Mouse (Mus musculus): ENCODE results near the gene Dusp6.

Gene Dusp6

DNA sequence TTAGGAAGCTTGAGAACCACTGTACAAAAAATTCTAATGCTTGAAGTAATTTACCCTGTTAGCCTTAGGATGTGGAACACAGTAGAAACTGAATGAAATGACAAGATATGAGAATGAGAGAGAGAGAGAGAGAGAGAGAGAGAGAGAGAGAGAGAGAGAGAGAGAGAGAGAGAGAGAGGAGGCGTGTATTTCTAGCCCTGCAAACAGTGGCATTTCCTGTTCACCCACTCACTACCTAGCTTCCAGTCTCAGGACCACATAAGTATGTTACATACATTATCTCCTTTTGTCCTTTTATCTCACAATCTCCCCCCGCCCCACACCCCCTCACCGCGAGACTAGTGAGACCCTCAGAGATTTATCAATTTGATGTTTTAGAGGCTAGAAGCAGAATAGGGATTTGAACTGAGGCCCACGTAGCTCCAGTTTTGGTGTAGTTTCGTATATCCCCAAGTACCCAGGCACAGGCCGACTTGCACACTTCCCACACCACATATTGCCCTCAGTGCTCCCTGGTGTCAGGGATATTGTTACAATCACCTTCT, 21.7 kb upstream of the Dusp6 start:
- no peak for DNase-seq (ENCODE audit: low read depth, low spot score)
- H3K36me3 ChIP-seq (ENCODE audit: control insufficient read depth, insufficient read depth, low read length, poor library complexity, severe bottlenecking), result no peaks in the 10 kb centered on the region
- H3K27me3 ChIP-seq (ENCODE audit: control insufficient read depth, insufficient read depth, low read length, poor library complexity, severe bottlenecking), result no peaks in the 10 kb centered on the region

GRCm38 (mm10) chr10:99241829-99242711, 21.0 kb upstream of the Dusp6 start:
- Histone ChIP-seq H3K36me3 (ENCODE audit: control insufficient read depth, insufficient read depth, low read length, poor library complexity, severe bottlenecking) (no peaks in the 10 kb centered on the region), H3K27me3 (ENCODE audit: control insufficient read depth, insufficient read depth, low read length, poor library complexity, severe bottlenecking) (no peaks in the 10 kb centered on the region)
- peak; percentile 41 for DNase-seq (ENCODE audit: low read depth, low spot score)

- Histone ChIP-seq H3K36me3 (ENCODE audit: control insufficient read depth, insufficient read depth, low read length, poor library complexity, severe bottlenecking) (no peaks in the 10 kb centered on the region), H3K27me3 (ENCODE audit: control insufficient read depth, insufficient read depth, low read length, poor library complexity, severe bottlenecking) (no peaks in the 10 kb centered on the region)
- DNase-seq (ENCODE audit: low read depth, low spot score), result no peak
These were observed 20.3 kb upstream of the Dusp6 start for GRCm38 (mm10) chr10:99242721-99243120.

DNA sequence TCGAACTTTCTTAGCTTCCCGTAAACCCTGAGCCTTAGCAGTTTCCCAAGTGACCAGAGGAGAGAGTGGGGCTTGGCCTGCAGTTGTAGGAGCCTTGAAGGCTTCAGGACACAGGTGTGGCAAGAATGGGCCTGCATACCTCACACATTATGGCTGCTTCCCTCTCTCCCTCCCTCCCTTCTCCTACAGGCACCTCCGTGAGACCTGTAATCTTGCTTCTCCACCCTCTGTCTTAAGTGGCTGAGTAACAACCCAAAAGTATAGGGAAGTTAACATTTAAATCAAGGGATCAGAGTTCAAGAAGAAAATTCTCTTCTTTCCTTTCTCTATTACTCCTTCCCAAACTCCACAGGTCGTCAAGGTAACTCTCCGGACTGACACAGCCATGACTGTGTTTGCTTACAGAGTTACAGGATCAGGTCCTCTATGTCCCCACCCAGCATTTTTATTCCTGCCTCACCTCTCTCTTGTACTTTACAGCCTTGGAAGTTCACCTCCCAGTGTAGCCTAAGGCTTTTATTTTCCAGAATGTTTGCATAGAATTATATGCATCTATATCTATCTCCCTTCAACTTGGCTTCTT, 19.0 kb upstream of the Dusp6 start:
- no peak for DNase-seq (ENCODE audit: low read depth, low spot score)
- no peaks in the 10 kb centered on the region for H3K27me3 ChIP-seq (ENCODE audit: control insufficient read depth, insufficient read depth, low read length, poor library complexity, severe bottlenecking)
- H3K36me3 ChIP-seq (ENCODE audit: control insufficient read depth, insufficient read depth, low read length, poor library complexity, severe bottlenecking), result no peaks in the 10 kb centered on the region

DNA sequence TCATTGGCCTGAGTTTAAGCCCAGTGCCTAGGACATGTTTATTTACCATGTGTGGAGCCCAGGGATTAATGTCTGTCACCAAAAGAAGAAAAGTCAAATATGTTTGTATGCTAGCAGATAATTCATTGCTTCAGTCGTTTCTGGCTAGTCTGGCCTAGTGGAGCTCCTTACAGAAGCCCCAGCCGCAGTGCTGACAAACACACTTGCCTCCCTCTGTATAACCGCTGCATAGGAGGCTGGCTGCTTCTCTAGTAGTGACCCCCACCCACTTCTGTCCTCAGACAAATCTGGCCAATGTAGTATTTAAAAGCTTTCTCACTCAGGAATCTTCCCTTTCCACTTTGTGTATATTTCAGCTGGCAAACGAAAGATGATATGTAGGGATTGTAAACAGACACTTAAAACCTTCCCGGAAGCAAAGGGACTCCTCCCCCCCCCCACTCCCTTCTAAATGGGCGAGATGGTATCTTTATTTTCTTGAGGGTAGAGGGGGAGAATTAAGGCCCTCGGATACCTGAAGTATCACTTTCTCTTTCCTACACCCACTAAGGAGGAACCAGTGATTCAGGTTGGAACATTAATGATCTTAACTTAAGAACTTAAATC, 18.3 kb upstream of the Dusp6 start:
- no peak for DNase-seq (ENCODE audit: low read depth, low spot score)
- no peaks in the 10 kb centered on the region for H3K36me3 ChIP-seq (ENCODE audit: control insufficient read depth, insufficient read depth, low read length, poor library complexity, severe bottlenecking)
- H3K27me3 ChIP-seq (ENCODE audit: control insufficient read depth, insufficient read depth, low read length, poor library complexity, severe bottlenecking), result no peaks in the 10 kb centered on the region

DNA sequence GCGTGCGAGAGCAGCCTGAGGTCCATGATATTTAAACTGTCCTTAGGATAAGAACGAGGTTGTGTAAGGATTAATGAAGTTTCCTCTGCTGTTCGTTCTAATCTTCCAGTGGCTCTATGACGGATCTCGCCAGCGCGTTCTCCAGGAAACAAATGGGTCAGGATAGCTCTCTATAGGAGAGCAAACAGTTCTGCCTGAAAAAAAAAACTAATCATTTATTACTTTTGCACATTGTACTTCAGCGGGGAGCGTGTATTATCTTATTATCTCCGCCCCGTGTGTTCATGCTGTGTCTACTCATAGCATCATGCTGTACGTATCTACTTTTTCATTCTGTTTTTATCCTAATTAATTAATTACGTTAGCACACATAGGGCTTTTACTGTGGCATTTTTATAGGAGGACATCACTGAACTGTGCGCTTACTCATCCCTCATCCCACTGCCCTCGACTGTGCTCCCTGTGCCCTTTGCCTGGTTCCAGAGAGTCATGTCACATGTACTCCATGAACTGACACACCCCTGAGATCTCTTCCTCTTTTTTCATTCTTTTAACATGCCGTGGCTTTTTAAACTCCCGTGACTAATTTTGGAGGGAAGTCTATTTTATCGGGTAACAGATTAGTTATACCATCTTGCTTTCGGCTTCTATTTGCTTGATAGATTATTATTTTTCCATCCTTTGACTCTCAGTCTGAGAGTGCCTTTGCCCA, 16.1 kb upstream of the Dusp6 start:
- no peaks in the 10 kb centered on the region for H3K27me3 ChIP-seq (ENCODE audit: control insufficient read depth, insufficient read depth, low read length, poor library complexity, severe bottlenecking)
- no peaks in the 10 kb centered on the region for H3K36me3 ChIP-seq (ENCODE audit: control insufficient read depth, insufficient read depth, low read length, poor library complexity, severe bottlenecking)
- DNase-seq (ENCODE audit: low read depth, low spot score), result no peak

DNA sequence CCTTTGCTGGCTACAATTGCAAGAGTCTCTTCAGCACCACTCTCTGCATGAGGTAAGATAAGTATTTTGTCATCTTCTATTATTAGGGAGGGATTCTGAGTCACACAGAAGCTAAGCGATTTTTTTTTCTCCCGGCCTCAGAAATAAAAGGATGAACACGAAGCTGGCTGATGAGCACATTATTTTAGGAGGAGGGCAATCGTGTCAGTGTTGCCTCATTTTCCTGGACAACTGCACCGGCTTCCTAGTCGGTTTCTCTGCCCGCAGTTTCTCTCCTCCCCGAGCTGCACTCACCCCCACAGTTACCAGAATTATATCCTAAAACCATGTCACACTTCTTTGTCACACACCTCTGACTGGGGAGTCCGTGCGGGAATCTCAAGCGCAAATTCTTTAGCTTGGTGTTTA, 12.2 kb upstream of the Dusp6 start:
- Histone ChIP-seq H3K36me3 (ENCODE audit: control insufficient read depth, insufficient read depth, low read length, poor library complexity, severe bottlenecking) (no peaks in the 10 kb centered on the region), H3K27me3 (ENCODE audit: control insufficient read depth, insufficient read depth, low read length, poor library complexity, severe bottlenecking) (no peaks in the 10 kb centered on the region)
- no peak for DNase-seq (ENCODE audit: low read depth, low spot score)

GRCm38 (mm10) chr10:99253412-99253811, 9.6 kb upstream of the Dusp6 start:
- DNase-seq (ENCODE audit: low read depth, low spot score), result no peak
- Histone ChIP-seq H3K36me3 (ENCODE audit: control insufficient read depth, insufficient read depth, low read length, poor library complexity, severe bottlenecking) (no peaks in the 10 kb centered on the region), H3K27me3 (ENCODE audit: control insufficient read depth, insufficient read depth, low read length, poor library complexity, severe bottlenecking) (no peaks in the 10 kb centered on the region)

GRCm38 (mm10) chr10:99255830-99256570, 7.0 kb upstream of the Dusp6 start:
- Histone ChIP-seq H3K27me3 (ENCODE audit: control insufficient read depth, insufficient read depth, low read length, poor library complexity, severe bottlenecking) (no peaks in the 10 kb centered on the region), H3K36me3 (ENCODE audit: control insufficient read depth, insufficient read depth, low read length, poor library complexity, severe bottlenecking) (no peaks in the 10 kb centered on the region)
- no peak for DNase-seq (ENCODE audit: low read depth, low spot score)

DNA sequence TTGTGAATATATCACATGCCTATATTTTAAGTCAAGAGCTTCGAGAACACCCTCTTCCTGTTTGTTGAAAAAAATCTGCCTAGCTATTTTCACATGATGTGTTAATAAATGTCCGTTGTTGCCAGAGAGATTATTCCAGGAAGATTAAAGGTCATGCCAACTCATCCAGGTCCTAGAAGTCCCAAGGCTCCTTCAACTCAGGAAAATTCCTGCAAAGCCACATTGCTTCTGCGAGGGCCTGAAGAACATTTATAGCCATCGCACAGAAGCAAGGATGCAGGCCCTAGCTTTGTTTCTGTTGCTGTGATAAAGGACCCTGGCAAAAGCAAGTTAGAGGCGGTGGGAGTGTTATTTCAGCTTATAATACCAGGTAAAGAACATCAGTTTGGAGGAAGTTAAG, 5.5 kb upstream of the Dusp6 start:
- Histone ChIP-seq H3K27me3 (ENCODE audit: control insufficient read depth, insufficient read depth, low read length, poor library complexity, severe bottlenecking) (no peaks in the 10 kb centered on the region), H3K36me3 (ENCODE audit: control insufficient read depth, insufficient read depth, low read length, poor library complexity, severe bottlenecking) (no peaks in the 10 kb centered on the region)
- DNase-seq (ENCODE audit: low read depth, low spot score), result no peak

DNA sequence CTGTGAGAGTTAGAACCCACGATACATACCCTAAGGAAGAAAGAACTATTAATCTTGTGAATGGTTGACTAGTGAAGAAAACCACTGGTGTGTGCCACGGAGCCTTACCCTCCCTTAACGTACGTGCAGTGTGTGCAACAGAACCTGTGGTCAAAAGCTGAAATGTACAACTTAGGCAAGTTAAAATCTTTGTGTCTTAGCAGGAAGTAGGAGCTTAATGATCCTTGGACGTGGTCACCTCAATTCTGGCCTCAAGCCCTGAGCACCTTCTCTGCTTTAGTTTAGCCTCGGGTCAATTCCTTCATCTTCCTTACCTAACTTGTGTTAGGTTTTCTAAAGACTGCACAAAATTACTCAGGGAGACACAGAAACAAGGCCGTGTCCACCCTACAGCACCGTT, 3.2 kb upstream of the Dusp6 start:
- Histone ChIP-seq H3K36me3 (ENCODE audit: control insufficient read depth, insufficient read depth, low read length, poor library complexity, severe bottlenecking) (no peaks in the 10 kb centered on the region), H3K27me3 (ENCODE audit: control insufficient read depth, insufficient read depth, low read length, poor library complexity, severe bottlenecking) (no peaks in the 10 kb centered on the region)
- DNase-seq (ENCODE audit: low read depth, low spot score), result peak; percentile 23

- DNase-seq (ENCODE audit: low read depth, low spot score), result peak; percentile 79
- Histone ChIP-seq H3K27me3 (ENCODE audit: control insufficient read depth, insufficient read depth, low read length, poor library complexity, severe bottlenecking) (no peaks in the 10 kb centered on the region), H3K36me3 (ENCODE audit: control insufficient read depth, insufficient read depth, low read length, poor library complexity, severe bottlenecking) (no peaks in the 10 kb centered on the region)
These were observed 1.8 kb upstream of the Dusp6 start for GRCm38 (mm10) chr10:99261151-99261635.

GRCm38 (mm10) chr10:99261636-99262318, 1.3 kb upstream of the Dusp6 start:
- Histone ChIP-seq H3K27me3 (ENCODE audit: control insufficient read depth, insufficient read depth, low read length, poor library complexity, severe bottlenecking) (no peaks in the 10 kb centered on the region), H3K36me3 (ENCODE audit: control insufficient read depth, insufficient read depth, low read length, poor library complexity, severe bottlenecking) (no peaks in the 10 kb centered on the region)
- DNase-seq (ENCODE audit: low read depth, low spot score), result peak; percentile 86
